Mouse (Mus musculus): Measurements from ENCODE around the gene Ccdc13. TPM values are rescaled to one million over a fixed set of nuclear protein-coding genes. Genes with fewer than 3 reads are reported as not detected.

Ccdc13 gene
- total RNA-seq, 2 experiments from 2014 or later, result not detected

DNA sequence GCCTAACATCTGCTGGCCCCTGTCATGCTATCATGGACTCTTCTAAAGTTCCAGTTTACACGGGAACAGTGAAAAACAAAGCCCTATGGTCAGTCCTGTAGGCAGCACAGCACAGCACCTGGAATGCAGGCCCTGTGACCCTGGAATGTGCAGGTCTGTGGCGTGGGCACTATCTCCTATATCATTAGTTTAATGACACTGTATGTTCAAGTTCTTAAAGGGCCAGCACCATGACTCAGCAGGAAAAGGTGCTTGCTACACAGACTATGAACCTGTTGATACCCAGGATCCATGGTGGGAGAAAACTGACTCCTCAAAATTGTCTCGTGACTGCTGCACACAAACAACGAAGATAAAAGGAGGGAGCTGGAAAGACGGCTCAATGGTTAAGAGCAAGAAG, 8.6 kb upstream of the Ccdc13 start:
- no peak for DNase-seq (ENCODE audit: low spot score)
- intact Hi-C loops (cut with DNase I), result loop anchor here (1.0 to 5.0 kb wide), 2 partner anchors 29 to 139 kb away; no protein-coding TSS in a partner anchor

DNA sequence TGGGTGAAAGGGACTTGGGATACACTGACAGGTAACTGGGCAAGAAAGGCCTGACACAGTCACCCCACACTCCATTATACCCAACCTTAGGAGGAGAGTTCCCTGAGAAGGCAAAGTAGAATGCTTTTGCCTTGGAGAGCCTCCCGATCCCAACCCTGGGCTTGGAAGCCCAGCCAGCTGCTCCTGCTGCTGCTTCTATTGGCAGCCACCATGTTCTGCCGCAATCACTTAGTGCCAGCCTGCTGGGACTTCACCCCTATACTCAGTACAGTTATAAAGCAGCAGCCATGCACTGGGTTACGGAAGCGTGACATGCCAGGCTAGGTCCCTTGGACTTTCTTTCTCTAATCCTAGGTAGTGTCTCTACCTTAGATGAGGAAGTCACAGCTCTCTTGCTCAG, 7.9 kb upstream of the Ccdc13 start:
- intact Hi-C loops (cut with DNase I), result loop anchor here (1.0 to 5.0 kb wide), 2 partner anchors 30 to 140 kb away; no protein-coding TSS in a partner anchor
- DNase-seq (ENCODE audit: low spot score), result no peak

DNA sequence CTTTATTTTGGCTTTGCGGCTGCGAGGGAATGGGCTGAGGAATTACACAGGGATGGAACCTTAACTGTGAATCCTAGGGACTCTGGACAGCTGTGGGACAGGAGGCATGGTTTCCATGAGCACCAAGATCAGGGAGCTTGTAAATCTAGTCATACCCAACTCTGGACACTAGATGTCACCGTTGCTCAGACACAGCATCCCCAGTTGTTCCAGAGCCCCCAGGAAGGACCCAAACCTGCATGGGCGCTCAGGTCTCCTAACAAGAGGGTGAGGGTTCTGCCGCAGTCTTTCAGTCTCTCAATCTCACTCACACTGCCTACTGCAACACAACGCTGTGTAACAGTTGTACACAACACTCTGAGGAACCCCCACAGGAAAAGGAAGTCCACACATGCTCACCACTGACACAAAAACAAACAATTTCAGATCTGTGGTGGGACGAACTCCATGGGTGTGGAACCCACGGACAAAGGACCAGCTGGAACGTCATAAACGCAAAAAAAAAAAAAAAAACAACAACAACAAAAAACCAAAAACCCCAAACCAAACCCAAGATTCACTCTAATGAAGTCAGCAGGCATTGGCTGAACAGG, 7.4 kb upstream of the Ccdc13 start:
- DNase-seq (ENCODE audit: low spot score), result no peak
- intact Hi-C loops (cut with DNase I), result loop anchor here (1.0 to 5.0 kb wide), 2 partner anchors 31 to 141 kb away; no protein-coding TSS in a partner anchor

DNA sequence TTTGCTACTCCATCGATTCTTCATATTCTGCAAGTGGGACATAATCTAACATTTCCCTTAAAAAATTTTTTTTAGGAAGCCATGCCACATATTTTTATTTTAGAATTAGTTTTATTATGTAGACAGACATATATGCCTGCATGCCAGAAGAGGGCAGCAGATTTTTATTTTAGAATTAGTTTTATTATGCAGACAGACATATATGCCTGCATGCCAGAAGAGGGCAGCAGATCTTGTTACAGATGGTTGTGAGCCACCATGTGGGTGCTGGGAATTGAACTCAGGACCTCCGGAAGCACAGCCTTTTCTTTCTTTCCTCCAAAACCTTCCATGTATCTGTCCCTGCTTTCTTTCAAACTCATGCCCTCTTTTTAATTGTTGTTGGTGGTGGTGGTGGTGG, 3.7 kb upstream of the Ccdc13 start:
- DNase-seq (ENCODE audit: low spot score), result no peak
- intact Hi-C loops (cut with DNase I), result no loop called here

DNA sequence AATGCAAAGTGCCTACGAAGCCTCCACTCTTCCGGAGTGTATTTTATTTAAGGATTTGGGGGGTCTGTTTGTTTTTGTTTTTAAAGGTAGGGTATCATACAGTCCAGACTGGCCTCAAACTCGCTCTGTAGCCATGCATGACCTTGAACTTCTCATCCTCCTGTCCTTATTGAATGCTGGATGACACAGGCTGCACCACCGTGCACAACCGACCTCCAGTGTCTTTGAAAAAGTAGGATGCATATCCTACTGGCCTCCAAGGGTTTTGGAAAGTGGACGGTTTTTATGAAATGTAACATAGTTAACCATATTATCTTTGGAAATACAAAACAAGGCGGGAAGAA, 333 bp upstream of the Ccdc13 start:
- intact Hi-C loops (cut with DNase I), result no loop called here
- DNase-seq (ENCODE audit: low spot score), result no peak

DNA sequence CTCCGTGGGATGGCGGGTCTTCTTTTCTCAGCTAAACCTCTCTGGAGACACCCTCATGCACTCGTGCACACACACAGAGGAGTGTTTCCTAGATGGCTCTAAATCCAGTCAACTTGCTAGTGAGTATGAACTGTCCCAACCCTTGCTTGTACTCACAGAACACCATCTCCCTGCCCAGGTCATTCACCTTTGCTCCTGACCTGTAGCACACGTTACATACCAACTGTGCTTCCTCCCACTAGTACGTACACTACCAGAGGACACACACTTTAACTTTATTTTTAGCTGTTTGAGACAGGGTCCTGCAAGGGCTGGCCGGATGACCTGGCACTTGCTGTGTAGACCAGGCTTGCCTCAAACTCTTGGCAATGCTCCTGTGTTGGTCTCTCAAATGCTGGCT, 1.3 kb downstream of the Ccdc13 start:
- intact Hi-C loops (cut with DNase I), result no loop called here

DNA sequence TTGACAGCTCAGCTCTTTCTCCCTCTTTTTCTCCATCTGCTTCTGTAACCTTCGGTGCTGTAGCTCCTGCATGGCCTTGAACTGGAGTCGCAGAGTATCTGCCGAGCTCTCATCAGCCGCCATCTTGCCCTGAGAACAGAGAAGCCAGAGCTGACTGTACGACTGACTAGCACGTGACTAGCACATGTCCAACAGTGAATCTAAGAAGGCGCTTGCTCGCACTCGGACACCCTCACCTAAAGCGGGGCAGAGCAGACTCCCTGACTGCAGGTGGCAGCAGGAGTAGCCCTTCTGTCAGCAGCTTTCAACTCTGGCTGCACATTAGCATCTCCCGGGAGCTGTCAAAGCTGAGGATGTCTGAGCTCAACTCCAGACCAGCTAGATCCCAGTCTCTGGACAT, 5.4 kb downstream of the Ccdc13 start:
- intact Hi-C loops (cut with DNase I), result loop anchor here (5.0 kb wide), 1 partner anchor 72 kb away; no protein-coding TSS in a partner anchor
- no peak for DNase-seq (ENCODE audit: low spot score)

More for the DNA sequence above, 1.3 kb downstream of the Ccdc13 start:
- no peak for DNase-seq (ENCODE audit: low spot score)

DNA sequence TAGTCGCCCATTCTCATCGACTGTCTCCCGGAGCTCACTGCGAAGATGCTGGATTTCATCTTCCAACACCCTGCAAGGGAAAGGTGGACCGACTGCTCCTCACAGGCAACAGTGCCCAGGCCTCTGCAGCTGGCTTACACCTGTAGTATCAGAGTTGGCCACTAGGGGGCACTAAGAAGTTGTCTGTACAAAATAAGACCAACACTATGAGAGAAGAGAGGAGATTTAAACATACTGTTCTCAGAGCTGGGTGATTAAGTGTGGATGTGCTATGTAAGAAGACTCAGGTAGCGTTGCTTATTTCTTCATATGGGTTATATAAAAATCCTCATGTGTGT, 8.3 kb downstream of the Ccdc13 start:
- no peak for DNase-seq (ENCODE audit: low spot score)
- intact Hi-C loops (cut with DNase I), result loop anchor here (5.0 kb wide), 1 partner anchor 69 kb away; no protein-coding TSS in a partner anchor

DNA sequence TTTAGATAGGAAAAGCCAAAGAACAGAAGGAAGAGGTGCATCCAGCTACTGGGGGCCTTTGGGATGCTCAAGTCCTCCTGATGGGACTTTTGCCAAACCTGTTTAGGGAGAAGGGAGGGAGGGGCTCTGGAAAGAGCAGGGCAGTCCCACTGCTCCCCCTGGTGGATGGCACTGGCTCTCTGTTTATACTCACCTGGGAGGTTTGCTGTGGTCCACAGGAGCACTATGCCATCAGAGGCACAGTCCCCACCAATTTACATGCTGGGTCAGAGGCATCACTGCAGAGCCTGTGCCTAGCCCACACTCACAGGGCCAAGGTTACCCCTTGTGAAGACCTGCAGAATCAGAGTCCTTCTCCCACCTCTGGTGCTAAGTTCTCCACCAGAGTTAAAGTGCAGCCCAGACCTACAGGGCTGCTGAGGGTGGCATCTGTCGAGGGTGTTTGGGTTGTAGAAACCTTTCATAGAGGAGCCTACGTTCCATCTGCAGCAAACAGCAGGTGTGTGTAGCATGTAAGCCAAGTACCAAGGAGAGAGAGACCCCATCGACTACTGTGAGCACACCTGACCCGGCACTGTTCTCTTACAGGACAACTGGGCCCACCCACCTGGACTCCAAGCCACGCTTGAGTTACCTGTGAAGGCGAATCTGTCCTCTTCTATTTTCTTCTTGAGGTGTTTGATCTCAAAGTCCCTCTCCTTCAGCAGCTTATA, 8.9 kb downstream of the Ccdc13 start:
- DNase-seq (ENCODE audit: low spot score), result no peak
- intact Hi-C loops (cut with DNase I), result loop anchor here (5.0 kb wide), 1 partner anchor 68 kb away; no protein-coding TSS in a partner anchor

DNA sequence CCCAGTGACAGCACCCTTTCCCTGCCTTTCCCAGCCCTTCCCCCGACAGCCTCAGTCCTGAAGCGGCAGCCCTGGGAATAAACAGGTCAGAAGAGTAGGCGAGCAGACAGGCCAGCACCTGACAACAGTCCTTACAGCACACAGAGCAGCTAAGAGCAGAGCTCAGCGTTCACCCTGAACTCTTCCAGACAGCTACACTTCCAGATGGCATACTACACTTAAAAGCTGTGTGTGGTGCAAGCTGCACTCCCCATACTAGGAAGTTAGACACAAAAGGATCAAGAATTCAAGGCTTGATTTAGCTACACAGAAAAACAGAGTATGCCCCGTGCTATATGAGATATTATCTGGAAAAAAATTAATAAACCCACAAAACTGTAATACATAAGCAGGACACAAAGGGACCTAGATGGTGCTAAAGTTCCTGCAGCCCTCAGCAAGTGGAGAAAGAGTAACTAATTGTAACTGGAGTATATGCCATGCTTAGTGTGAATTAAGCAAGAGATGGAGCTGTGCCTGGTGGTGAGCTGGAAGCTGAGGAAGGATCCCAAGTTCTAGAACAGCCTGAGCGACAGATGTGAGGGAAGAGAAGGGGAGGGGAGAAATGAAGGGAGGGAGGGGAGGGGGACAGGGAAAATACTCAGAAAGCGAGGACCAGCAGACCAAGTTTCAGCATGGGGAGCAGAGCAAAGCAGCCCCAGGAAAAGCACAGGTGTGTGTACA, 9.8 kb downstream of the Ccdc13 start:
- DNase-seq (ENCODE audit: low spot score), result no peak
- intact Hi-C loops (cut with DNase I), result no loop called here

DNA sequence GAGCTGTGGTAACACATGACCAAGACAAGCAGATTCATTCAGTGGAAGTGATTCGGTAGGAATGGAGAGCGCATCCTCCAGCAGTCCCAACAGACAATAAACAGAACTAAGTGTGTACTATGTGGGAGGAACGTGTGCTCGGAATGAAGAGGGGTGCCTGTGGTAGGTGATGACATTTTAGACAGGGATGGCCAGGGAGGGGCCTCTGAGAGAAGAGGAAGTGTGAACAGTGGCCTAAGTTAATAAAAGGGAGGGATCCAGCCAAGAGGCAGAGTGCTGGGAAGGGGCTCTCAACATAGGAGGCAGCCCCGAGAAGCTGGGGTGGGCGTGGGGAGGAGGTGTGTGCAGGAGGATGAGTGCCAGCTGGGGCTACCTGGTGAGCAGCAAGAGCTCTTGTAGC, 10.9 kb downstream of the Ccdc13 start:
- DNase-seq (ENCODE audit: low spot score), result no peak
- intact Hi-C loops (cut with DNase I), result no loop called here

DNA sequence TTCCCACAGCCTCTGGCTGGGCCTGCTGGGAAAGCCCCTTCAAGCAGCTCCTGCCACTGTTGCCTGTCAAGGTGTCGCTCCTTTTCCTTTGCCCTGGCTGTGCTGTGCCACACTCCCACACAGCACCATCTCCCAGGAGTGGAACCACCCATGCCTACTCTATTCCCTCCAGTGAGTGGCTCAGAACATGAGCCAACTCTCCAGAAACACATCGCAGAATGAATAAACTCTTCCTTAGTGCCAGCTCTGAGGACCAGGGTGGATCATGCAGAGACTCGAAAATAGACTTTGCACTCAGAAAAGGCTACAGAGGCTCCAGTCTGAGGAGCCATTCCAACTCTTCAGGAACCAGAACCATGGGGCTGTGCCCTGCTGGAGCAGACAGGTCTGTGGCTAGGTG, 12.9 kb downstream of the Ccdc13 start:
- intact Hi-C loops (cut with DNase I), result no loop called here
- no peak for DNase-seq (ENCODE audit: low spot score)

DNA sequence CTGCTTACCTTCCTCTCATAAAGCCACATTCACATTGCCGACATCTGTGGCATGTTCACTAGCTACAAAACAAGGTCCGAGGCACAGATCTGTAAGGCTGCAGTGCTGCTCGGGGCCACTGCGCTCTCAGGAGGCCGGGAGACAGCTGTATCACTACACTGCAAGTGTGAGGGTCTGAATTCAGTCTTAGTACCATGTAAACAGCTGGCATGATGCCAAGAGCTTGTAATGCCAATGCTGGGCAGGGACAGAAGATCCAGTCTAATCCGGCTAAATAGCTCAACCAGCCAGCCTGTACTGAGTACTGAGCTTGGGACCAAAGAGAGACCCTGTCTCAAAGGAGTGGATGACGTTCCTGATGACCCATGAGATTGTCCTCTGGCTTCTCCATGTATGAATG, 15.3 kb downstream of the Ccdc13 start:
- intact Hi-C loops (cut with DNase I), result no loop called here
- DNase-seq (ENCODE audit: low spot score), result no peak

DNA sequence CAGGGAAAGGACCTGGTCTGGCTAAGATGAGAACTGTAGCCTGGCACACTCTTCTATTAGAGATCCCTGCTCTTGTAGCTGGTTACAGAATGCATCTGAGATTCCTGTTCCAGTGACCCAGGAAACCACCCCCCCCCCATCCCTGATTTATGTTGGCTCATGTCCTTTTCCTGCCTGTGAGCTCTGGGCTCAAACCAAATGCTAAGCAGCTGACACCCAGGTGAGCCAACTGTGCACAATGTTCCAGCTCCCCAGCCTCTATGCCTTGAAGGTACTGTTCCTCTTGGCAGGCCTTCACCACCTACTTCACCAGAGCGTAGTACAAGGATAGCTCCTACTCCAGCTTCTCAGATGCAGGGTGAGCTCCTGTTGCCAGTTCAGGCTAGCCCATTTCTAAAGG, 16.2 kb downstream of the Ccdc13 start:
- intact Hi-C loops (cut with DNase I), result no loop called here

DNA sequence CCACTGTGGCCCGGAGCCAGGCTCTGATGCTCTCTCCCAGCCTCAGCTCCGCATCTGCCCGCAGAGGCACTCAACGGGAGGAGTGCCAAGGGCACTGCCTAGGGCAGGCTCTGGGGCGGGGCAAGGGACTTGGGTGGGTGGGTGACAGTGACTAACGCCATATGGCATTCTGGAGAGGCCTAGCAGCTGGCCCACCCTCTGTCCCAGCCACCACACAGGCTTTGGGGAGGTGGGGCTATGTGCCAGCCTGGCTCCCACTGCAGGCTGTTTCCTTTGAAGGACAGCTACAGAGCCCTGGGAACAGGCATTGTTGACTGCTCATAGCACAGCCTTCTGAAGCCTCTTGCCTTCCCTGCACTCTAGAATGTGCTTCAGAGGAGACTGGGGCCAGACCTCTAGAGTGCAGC, 16.7 kb downstream of the Ccdc13 start:
- intact Hi-C loops (cut with DNase I), result no loop called here
- DNase-seq (ENCODE audit: low spot score), result no peak

More for the DNA sequence above, 16.2 kb downstream of the Ccdc13 start:
- DNase-seq (ENCODE audit: low spot score), result no peak

DNA sequence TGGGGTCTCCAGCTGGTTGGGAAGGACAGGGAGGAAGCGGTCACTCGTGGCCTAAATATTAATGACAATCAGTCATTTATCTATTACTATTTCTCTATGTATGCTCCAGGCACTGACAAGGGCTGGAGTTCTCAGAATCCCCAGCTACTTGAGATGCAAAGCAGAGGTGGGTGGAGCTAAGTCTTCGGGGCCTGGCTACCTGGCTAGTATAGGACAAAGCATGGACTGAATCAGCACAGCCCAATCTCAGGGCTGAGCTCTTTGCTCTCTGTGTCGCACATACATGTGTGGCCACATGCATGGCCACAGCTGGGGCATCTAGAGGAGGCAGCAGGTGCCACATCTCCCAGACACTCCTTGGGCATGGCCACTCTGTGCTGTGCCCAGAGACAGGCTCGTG, 18.5 kb downstream of the Ccdc13 start:
- no peak for DNase-seq (ENCODE audit: low spot score)
- intact Hi-C loops (cut with DNase I), result no loop called here

DNA sequence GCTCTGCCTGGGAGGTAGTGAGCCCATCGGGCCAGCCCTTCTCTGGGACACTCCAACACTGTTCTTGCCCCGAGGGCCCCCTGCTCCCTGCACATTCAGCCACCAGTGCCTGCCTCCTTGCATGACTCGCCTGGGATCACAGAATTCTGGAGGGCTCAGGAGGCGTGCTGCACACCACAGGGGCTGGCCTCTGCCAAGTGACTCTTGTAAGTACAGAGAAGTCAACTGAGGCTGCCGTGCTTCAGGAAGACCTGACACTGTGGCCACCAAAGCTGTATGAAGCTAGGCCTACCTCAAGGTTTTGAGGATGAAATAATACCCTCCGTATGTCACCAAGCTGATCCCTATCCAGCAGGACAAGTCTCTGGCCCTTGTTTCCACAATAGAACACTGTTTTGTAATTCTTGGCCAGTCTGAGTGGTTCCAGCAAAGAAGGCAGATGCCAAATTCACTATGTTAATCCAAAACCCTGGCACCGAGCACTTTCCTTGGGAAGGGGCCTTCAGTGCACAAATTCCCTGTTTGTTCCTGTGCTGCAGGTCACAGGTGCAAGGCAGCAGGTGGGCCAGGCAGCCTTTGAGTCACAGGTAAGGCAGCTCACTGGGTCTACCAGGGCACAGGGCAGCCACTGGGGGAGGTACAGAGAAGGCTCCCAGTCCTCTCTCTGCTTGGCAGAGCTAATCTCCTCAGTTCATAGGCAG, 19.3 kb downstream of the Ccdc13 start:
- intact Hi-C loops (cut with DNase I), result no loop called here
- no peak for DNase-seq (ENCODE audit: low spot score)

DNA sequence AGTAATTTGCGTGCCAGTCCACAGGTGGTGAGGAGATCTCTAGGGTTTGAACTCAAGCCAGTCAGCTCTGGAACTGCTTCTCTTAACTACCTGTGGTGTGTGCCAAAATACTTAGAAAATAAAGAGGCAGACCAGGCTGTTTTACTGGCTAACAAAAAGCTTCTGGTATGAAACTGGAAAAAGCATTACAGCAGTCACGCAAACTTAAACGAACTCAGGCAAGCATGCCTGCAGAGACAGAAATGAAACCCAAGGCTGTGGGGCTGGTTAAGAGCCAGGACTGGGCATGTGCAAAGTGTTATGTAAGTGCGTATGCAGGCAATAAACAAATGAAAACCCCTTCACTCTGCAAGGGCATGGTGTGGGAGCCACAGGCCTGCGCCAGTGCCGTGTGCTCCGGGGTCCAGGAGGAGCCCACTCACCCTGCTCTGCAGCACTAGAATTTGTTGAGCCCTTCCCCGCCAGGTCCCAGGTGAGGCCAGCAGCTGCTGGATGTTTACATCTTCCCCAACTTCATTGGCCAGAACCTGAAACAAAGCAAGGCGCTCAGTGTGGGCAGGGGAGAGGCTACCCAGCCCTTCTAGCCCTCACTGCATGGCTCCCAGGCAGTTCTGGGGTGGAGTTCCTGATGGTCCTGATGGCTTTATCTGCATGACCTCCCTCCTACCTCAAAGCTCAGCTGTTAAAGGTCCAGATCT, 20.0 kb downstream of the Ccdc13 start:
- DNase-seq (ENCODE audit: low spot score), result no peak
- intact Hi-C loops (cut with DNase I), result no loop called here

DNA sequence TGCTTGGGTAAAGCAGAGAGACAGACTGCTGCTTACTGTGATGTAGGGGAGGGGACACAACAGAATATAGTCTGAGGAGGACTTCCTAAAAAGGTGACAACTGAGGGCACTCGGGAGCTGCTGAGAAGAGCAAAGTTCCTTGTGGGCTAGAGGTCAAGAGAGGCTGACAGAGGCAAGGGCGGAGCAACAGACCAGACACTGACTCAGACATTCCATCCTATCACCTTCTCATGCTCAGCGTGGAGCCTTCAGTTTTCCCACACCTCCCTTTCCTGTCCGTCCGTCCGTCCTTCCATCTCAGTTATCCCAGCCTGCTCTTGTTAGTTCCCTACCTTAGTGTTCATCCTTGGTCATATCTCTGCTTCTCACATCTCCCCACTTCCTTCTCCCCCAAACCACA, 24.1 kb downstream of the Ccdc13 start:
- intact Hi-C loops (cut with DNase I), result no loop called here

More for the DNA sequence above, 24.1 kb downstream of the Ccdc13 start:
- no peak for DNase-seq (ENCODE audit: low spot score)
